Mouse (Mus musculus): ENCODE data around the gene Gdf2. TPM values are rescaled to one million over a fixed set of nuclear protein-coding genes. Genes with fewer than 3 reads are reported as not detected.

Gdf2 gene
- polyA plus RNA-seq, 1 experiment: not detected

- TF ChIP-seq POLR2A (IDR thresholded peaks at IDR 0.05; ENCODE audit: insufficient read length, low read depth): no peak
- TF ChIP-seq TCF3 (IDR thresholded peaks at IDR 0.05; ENCODE audit: insufficient read length, low read depth): no peak
- TF ChIP-seq POLR2AphosphoS2 (IDR thresholded peaks at IDR 0.05; ENCODE audit: insufficient read length, low read depth): no peak
- TF ChIP-seq TCF12 (IDR thresholded peaks at IDR 0.05; ENCODE audit: insufficient read depth, poor library complexity, severe bottlenecking): no peak
- no peak for TF ChIP-seq REST (IDR thresholded peaks at IDR 0.05; ENCODE audit: insufficient read depth, insufficient read length)
- peak in 2 of 3 experiments; percentile 62 to 81 for TF ChIP-seq MYOG (IDR thresholded peaks at IDR 0.05; ENCODE audit: control insufficient read depth in 1 of 3, insufficient read depth in 1 of 3, insufficient read length in 2 of 3, low read depth in 2 of 3)
- TF ChIP-seq MYOD1 (IDR thresholded peaks at IDR 0.05; ENCODE audit: control insufficient read depth in 1 of 3, insufficient read length in 2 of 3, low read depth in 2 of 3): peak in 2 of 3 experiments; percentile 15 to 68
- no peak for TF ChIP-seq CEBPB (IDR thresholded peaks at IDR 0.05; ENCODE audit: insufficient read depth, poor library complexity, severe bottlenecking)
- TF ChIP-seq SRF (IDR thresholded peaks at IDR 0.05; ENCODE audit: control insufficient read depth, insufficient read length, low read depth): no peak
- TF ChIP-seq MAX (IDR thresholded peaks at IDR 0.05; ENCODE audit: low read depth): no peak
- no peak for TF ChIP-seq E2F4 (IDR thresholded peaks at IDR 0.05; ENCODE audit: insufficient read depth)
- TF ChIP-seq USF1 (IDR thresholded peaks at IDR 0.05; ENCODE audit: low read depth): no peak
- H3K4me3 ChIP-seq: no peak overlapping the region
- H3ac ChIP-seq (ENCODE audit: control insufficient read depth, insufficient read length): no peak overlapping the region
- H3K36me3 ChIP-seq (ENCODE audit: control insufficient read depth, insufficient read depth): no peaks in the 10 kb centered on the region
- peaks cover 15% of the 10 kb centered on the region for H3K27me3 ChIP-seq (ENCODE audit: control insufficient read depth, insufficient read depth, insufficient read length)
- H3K79me2 ChIP-seq (ENCODE audit: control insufficient read depth, insufficient read depth): no peaks in the 10 kb centered on the region
- H3K4me2 ChIP-seq (ENCODE audit: low read depth): peak overlapping the region; percentile 8
Observed at GRCm38 (mm10) chr14:33993521-33994289, 52.9 kb downstream of the Gdf2 start.

Other genes starting within 250 kb of the Gdf2 start
- gene Gdf10, start 17.5 kb upstream of the Gdf2 start, polyA plus RNA-seq (2012; fragmentation: generic; extraction: Trizol): not detected
- gene Rbp3, start 13.0 kb downstream of the Gdf2 start, polyA plus RNA-seq (2012; fragmentation: generic; extraction: Trizol): 0.02 TPM
- not detected for gene Zfp488, start 37.7 kb downstream of the Gdf2 start, polyA plus RNA-seq (2012; fragmentation: generic; extraction: Trizol)
- gene Gm30083, start 74.1 kb downstream of the Gdf2 start, polyA plus RNA-seq (2012; fragmentation: generic; extraction: Trizol): 0.19 TPM
- 0.04 TPM for gene Gm5460, start 75.7 kb downstream of the Gdf2 start, polyA plus RNA-seq (2012; fragmentation: generic; extraction: Trizol)
- 0.06 TPM for gene Antxrl, start 111.7 kb downstream of the Gdf2 start, polyA plus RNA-seq (2012; fragmentation: generic; extraction: Trizol)
- gene Anxa8, start 144.9 kb downstream of the Gdf2 start, polyA plus RNA-seq (2012; fragmentation: generic; extraction: Trizol): 85.0 TPM
- gene A630023A22Rik, start 161.7 kb downstream of the Gdf2 start, polyA plus RNA-seq (2012; fragmentation: generic; extraction: Trizol): 1.0 TPM
- gene Npy4r, start 211.4 kb downstream of the Gdf2 start, polyA plus RNA-seq (2012; fragmentation: generic; extraction: Trizol): 0.34 TPM

Data from myocyte (in vitro differentiated cells).